Mouse (Mus musculus): ENCODE measurements around the gene Chac1.

DNA sequence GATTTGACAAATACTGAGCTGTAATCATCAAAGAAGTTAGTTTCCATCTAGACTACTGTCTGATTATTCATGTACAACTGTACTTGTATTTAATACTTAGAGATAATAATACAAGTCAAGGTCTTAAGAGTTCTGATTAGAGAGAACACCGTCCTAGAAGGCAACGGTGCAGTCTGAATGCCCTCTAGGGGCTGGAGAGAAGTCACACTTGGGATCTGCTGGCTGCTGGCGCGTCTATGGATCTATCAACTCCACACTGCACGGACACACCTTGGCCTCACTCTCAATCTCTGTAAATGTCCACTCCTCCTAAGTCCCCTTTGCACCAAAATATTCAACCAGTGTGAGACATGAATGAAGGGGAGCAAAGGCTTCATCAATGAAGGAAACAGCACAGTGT, 47.2 kb downstream of the Chac1 start:
- TF ChIP-seq MAX (IDR thresholded peaks at IDR 0.05; ENCODE audit: low read length) (no peak), POLR2A (IDR thresholded peaks at IDR 0.05; ENCODE audit: control insufficient read depth in 1 of 2, insufficient read depth in 1 of 2, low read depth in 1 of 2, low read length in 2 of 2, poor library complexity in 1 of 2) (no peak), CTCF (IDR thresholded peaks at IDR 0.05 in 2 of 3, conservative IDR thresholded peaks at IDR 0.05 in 1 of 3; ENCODE audit: control insufficient read depth in 1 of 3, insufficient read depth in 1 of 3, low read depth in 2 of 3, low read length in 3 of 3, poor library complexity in 1 of 3, severe bottlenecking in 1 of 3) (no peak), GATA1 (IDR thresholded peaks at IDR 0.05; ENCODE audit: low read depth, low read length) (no peak), BHLHE40 (IDR thresholded peaks at IDR 0.05; ENCODE audit: borderline replicate concordance, low read depth, low read length) (no peak)
